Mouse (Mus musculus): ENCODE measurements around the gene Crtap. TPM values are rescaled to one million over a fixed set of nuclear protein-coding genes. Genes with fewer than 3 reads are reported as not detected.
"Not testable (repeated sequence)": the region's sequence is repeated elsewhere in the genome, so short reads cannot be mapped to it uniquely, and the experiment has no call there.

The Crtap gene
- polyA plus RNA-seq, 1 experiment: 28.8 TPM

GRCm38 (mm10) chr9:114395258-114395657, 4.8 kb upstream of the Crtap start:
- peaks cover 5% of the 10 kb centered on the region; the same call in 1 of the 2 replicates for H3K4me1 ChIP-seq (ENCODE audit: control insufficient read depth, insufficient read depth, insufficient read length, low read length)
- no peak for TF ChIP-seq CTCF (IDR thresholded peaks at IDR 0.05; ENCODE audit: extremely low read depth, insufficient read length, insufficient replicate concordance, low read depth, low read length)
- TF ChIP-seq POLR2A (IDR thresholded peaks at IDR 0.05; ENCODE audit: low read depth, low read length): no peak
- 43% methylated on average over 4 of the region's 4 CpGs for WGBS
- H3K36me3 ChIP-seq (ENCODE audit: control insufficient read depth, insufficient read depth, low read length): no peaks in the 10 kb centered on the region
- H3K27ac ChIP-seq (ENCODE audit: insufficient read depth, low read depth, low read length): no peak overlapping the region
- no peaks in the 10 kb centered on the region for H3K27me3 ChIP-seq (ENCODE audit: control insufficient read depth, insufficient read depth, low read length)
- no peak overlapping the region for H3K4me3 ChIP-seq (ENCODE audit: low read depth, low read length)

- no peak for TF ChIP-seq POLR2A (IDR thresholded peaks at IDR 0.05; ENCODE audit: low read depth, low read length)
- no peak for TF ChIP-seq CTCF (IDR thresholded peaks at IDR 0.05; ENCODE audit: extremely low read depth, insufficient read length, insufficient replicate concordance, low read depth, low read length)
- H3K27me3 ChIP-seq (ENCODE audit: control insufficient read depth, insufficient read depth, low read length): no peaks in the 10 kb centered on the region
- peaks cover 5% of the 10 kb centered on the region; the same call in 1 of the 2 replicates for H3K4me1 ChIP-seq (ENCODE audit: control insufficient read depth, insufficient read depth, insufficient read length, low read length)
- H3K4me3 ChIP-seq (ENCODE audit: low read depth, low read length): no peak overlapping the region
- H3K36me3 ChIP-seq (ENCODE audit: control insufficient read depth, insufficient read depth, low read length): no peaks in the 10 kb centered on the region
- H3K27ac ChIP-seq (ENCODE audit: insufficient read depth, low read depth, low read length): no peak overlapping the region
- 63% methylated on average over 8 of the region's 8 CpGs for WGBS
These were observed 4.2 kb upstream of the Crtap start for GRCm38 (mm10) chr9:114394677-114395076.

- not testable (repeated sequence) for H3K4me3 ChIP-seq (ENCODE audit: low read depth, low read length); H3K27me3 ChIP-seq (ENCODE audit: control insufficient read depth, insufficient read depth, low read length); H3K27ac ChIP-seq (ENCODE audit: insufficient read depth, low read depth, low read length); H3K36me3 ChIP-seq (ENCODE audit: control insufficient read depth, insufficient read depth, low read length); H3K4me1 ChIP-seq (ENCODE audit: control insufficient read depth, insufficient read depth, insufficient read length, low read length)
- WGBS: 38% methylated on average over 6 of the region's 6 CpGs
These were observed 3.7 kb upstream of the Crtap start for GRCm38 (mm10) chr9:114394136-114394535.

GRCm38 (mm10) chr9:114390749-114391075, 237 bp upstream of the Crtap start:
- Histone ChIP-seq H3K4me3 (ENCODE audit: low read depth, low read length) (peak overlapping the region; percentile 98), H3K27ac (ENCODE audit: insufficient read depth, low read depth, low read length) (no peak overlapping the region), H3K27me3 (ENCODE audit: control insufficient read depth, insufficient read depth, low read length) (no peaks in the 10 kb centered on the region), H3K4me1 (ENCODE audit: control insufficient read depth, insufficient read depth, insufficient read length, low read length) (peaks cover 5% of the 10 kb centered on the region; the same call in 1 of the 2 replicates), H3K36me3 (ENCODE audit: control insufficient read depth, insufficient read depth, low read length) (no peaks in the 10 kb centered on the region)
- WGBS: 3% methylated on average over 10 of the region's 10 CpGs
- no peak for TF ChIP-seq POLR2A (IDR thresholded peaks at IDR 0.05; ENCODE audit: low read depth, low read length)
- TF ChIP-seq CTCF (IDR thresholded peaks at IDR 0.05; ENCODE audit: extremely low read depth, insufficient read length, insufficient replicate concordance, low read depth, low read length): no peak

- no peaks in the 10 kb centered on the region for H3K27me3 ChIP-seq (ENCODE audit: control insufficient read depth, insufficient read depth, low read length)
- H3K4me1 ChIP-seq (ENCODE audit: control insufficient read depth, insufficient read depth, insufficient read length, low read length): no peaks in the 10 kb centered on the region
- H3K36me3 ChIP-seq (ENCODE audit: control insufficient read depth, insufficient read depth, low read length): 0 out of 2 replicates have a peak, but pooled peaks cover 4% of the 10 kb centered on the region
- peak; percentile 50; the same call in 1 of the 2 replicates for TF ChIP-seq CTCF (IDR thresholded peaks at IDR 0.05; ENCODE audit: extremely low read depth, insufficient read length, insufficient replicate concordance, low read depth, low read length)
- TF ChIP-seq POLR2A (IDR thresholded peaks at IDR 0.05; ENCODE audit: low read depth, low read length): no peak
- H3K27ac ChIP-seq (ENCODE audit: insufficient read depth, low read depth, low read length): no peak overlapping the region
- H3K4me3 ChIP-seq (ENCODE audit: low read depth, low read length): peak overlapping the region; percentile 98
- WGBS: 89% methylated on average over 8 of the region's 8 CpGs
These were observed 1.0 kb downstream of the Crtap start for GRCm38 (mm10) chr9:114389371-114389904.

GRCm38 (mm10) chr9:114388701-114389370, 1.6 kb downstream of the Crtap start:
- Histone ChIP-seq H3K27ac (ENCODE audit: insufficient read depth, low read depth, low read length) (no peak overlapping the region), H3K36me3 (ENCODE audit: control insufficient read depth, insufficient read depth, low read length) (0 out of 2 replicates have a peak, but pooled peaks cover 4% of the 10 kb centered on the region), H3K4me1 (ENCODE audit: control insufficient read depth, insufficient read depth, insufficient read length, low read length) (no peaks in the 10 kb centered on the region), H3K4me3 (ENCODE audit: low read depth, low read length) (no peak overlapping the region), H3K27me3 (ENCODE audit: control insufficient read depth, insufficient read depth, low read length) (no peaks in the 10 kb centered on the region)
- TF ChIP-seq POLR2A (IDR thresholded peaks at IDR 0.05; ENCODE audit: low read depth, low read length): no peak
- TF ChIP-seq CTCF (IDR thresholded peaks at IDR 0.05; ENCODE audit: extremely low read depth, insufficient read length, insufficient replicate concordance, low read depth, low read length): no peak
- WGBS: 80% methylated on average over 3 of the region's 3 CpGs

- TF ChIP-seq POLR2A (IDR thresholded peaks at IDR 0.05; ENCODE audit: low read depth, low read length) (no peak), CTCF (IDR thresholded peaks at IDR 0.05; ENCODE audit: extremely low read depth, insufficient read length, insufficient replicate concordance, low read depth, low read length) (no peak)
- H3K27ac ChIP-seq (ENCODE audit: insufficient read depth, low read depth, low read length): no peak overlapping the region
- WGBS: 83% methylated on average over 8 of the region's 8 CpGs
- H3K27me3 ChIP-seq (ENCODE audit: control insufficient read depth, insufficient read depth, low read length): no peaks in the 10 kb centered on the region
- H3K36me3 ChIP-seq (ENCODE audit: control insufficient read depth, insufficient read depth, low read length): 0 out of 2 replicates have a peak, but pooled peaks cover 4% of the 10 kb centered on the region
- no peak overlapping the region for H3K4me3 ChIP-seq (ENCODE audit: low read depth, low read length)
- no peaks in the 10 kb centered on the region for H3K4me1 ChIP-seq (ENCODE audit: control insufficient read depth, insufficient read depth, insufficient read length, low read length)
These were observed 2.2 kb downstream of the Crtap start for GRCm38 (mm10) chr9:114388288-114388687.

Measured in small intestine, adult 2 months (tissue).